Mouse (Mus musculus): ENCODE data around the gene Rbfox1. TPM values are rescaled to one million over a fixed set of nuclear protein-coding genes. Genes with fewer than 3 reads are reported as not detected.

The Rbfox1 gene
- polyA plus RNA-seq, 1 experiment from 2014 or later = 14.6 TPM

DNA sequence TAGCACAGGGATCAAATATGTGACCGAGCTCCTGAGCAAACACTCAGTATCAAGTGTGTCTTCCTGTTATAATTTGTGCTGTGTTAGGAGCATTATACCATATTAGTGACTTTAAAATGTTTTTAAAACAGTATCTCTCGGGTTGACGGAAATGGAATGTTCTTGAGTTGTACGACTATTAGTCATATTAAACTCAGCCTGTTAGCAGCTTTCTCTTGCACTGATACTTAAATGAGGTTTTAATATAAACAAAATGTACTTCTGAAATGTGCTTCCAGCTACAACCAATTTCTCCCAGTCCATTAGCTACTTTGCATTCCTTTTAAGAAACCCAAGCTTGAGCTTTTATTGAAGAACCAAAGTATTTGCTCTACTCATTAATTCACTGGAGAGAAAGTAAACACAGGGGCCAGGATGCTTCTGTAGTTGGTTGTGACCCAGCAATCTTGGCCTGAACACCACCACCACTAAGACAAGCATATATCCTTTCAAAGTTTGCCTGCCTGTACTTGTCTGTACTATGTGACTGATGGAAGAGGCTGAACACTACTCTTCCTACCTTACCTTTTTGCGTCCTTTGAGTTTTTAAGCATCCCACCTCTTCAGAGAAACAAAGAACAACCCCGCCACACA is 944.9 kb downstream of the Rbfox1 start:
- Histone ChIP-seq H3K4me1 (replicated peaks) (0 out of 2 replicates have a peak, but pooled peaks cover 3% of the 10 kb centered on the region), H3K36me3 (no peaks in the 10 kb centered on the region), H3K27me3 (ENCODE audit: insufficient read depth, poor library complexity, severe bottlenecking) (no peaks in the 10 kb centered on the region), H3K4me3 (no peak overlapping the region), H3K9me3 (no peaks in the 10 kb centered on the region), H3K27ac (no peak overlapping the region)
- WGBS = 91% methylated on average over 6 of the region's 6 CpGs
- no peak for DNase-seq (ENCODE audit: low spot score)

DNA sequence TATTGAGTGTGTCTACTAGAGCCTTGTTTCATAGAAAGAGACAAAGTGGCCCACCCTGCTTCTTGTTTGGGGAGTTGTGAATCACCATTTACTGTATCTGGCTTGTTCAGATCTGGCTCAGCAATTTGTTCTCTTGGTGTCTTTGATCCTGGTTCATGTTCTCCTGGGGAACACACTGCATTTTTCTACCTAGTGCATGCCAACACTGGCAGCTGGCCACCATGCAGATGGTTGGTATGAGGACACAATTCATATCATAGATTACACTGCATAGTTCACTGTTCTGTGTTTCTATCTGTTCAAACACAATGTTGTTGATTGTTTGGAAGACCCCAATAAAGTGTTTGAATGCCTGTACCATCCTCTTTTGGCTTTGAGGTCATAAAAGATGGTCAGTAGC is 948.3 kb downstream of the Rbfox1 start:
- H3K4me3 ChIP-seq = no peak overlapping the region
- H3K27me3 ChIP-seq (ENCODE audit: insufficient read depth, poor library complexity, severe bottlenecking) = no peaks in the 10 kb centered on the region
- H3K9me3 ChIP-seq = no peaks in the 10 kb centered on the region
- no peak overlapping the region for H3K27ac ChIP-seq
- 0 out of 2 replicates have a peak, but pooled peaks cover 5% of the 10 kb centered on the region for H3K4me1 ChIP-seq (replicated peaks)
- DNase-seq (ENCODE audit: low spot score) = no peak
- H3K36me3 ChIP-seq = no peaks in the 10 kb centered on the region

DNA sequence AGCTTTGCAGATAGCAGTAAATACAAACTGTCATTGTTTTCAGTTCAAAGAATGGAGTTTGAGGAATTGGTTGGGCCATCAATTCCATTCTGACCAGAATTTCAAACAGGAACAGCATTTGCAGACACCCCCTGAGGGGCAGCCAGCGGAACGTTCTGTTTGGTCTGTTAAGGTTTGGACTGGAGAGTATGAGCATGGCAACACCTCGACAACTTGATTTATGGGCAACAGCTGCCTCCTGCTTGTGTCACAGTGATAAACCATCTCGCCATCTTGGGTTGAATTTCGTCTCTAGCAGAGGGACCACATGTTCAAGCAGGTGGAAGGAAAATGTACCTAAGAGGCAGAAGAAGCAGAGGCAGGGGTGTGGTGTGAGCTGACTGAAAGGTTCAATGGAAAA is 949.9 kb downstream of the Rbfox1 start:
- 0 out of 2 replicates have a peak, but pooled peaks cover under 1% of the 10 kb centered on the region for H3K27me3 ChIP-seq (ENCODE audit: insufficient read depth, poor library complexity, severe bottlenecking)
- H3K9me3 ChIP-seq = no peaks in the 10 kb centered on the region
- H3K4me1 ChIP-seq (replicated peaks) = peaks cover 13% of the 10 kb centered on the region
- no peak for DNase-seq (ENCODE audit: low spot score)
- no peaks in the 10 kb centered on the region for H3K36me3 ChIP-seq
- no peak overlapping the region for H3K27ac ChIP-seq
- no peak overlapping the region for H3K4me3 ChIP-seq
- 46% methylated on average over 5 of the region's 5 CpGs for WGBS

DNA sequence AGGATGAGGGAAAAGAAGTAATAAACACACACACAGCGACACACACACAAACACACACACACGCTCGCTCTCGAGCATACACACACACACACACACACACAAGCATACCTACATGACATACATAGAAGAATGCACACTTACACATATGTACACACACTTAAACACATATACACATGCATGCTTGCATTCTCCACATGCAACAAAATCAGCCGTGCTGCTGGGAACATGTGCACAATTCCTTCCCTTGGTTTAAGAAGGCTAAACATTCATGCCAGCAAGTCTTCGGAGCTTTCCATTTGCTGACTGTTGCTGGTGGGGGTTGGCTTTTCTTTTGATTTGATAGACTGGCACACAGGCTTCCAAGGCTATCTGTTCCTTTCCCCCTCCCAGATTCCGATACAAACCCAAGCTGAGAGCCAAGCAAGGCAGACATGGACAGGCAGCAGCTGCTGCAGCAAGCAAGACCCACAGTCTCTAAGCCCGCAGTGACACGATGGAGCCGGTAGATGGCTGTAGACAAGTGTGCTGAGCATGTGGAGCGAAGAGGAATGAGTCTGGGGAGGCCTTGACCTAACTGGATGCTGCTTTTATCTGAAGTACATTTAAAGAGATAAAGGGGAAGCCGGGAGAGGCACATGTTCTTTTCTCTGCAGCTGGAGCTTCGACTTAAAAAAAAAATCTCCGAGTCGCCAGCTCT is 954.3 kb downstream of the Rbfox1 start:
- Histone ChIP-seq H3K4me3 (no peak overlapping the region), H3K27ac (peak overlapping the region; percentile 35; the same call in 1 of the 2 replicates), H3K27me3 (ENCODE audit: insufficient read depth, poor library complexity, severe bottlenecking) (peaks cover 5% of the 10 kb centered on the region; the same call in 1 of the 2 replicates), H3K36me3 (no peaks in the 10 kb centered on the region), H3K4me1 (replicated peaks) (peaks cover 39% of the 10 kb centered on the region), H3K9me3 (no peaks in the 10 kb centered on the region)
- whole genome bisulfite sequencing = 38% methylated on average over 15 of the region's 15 CpGs
- DNase-seq (ENCODE audit: low spot score) = peak; percentile 77

DNA sequence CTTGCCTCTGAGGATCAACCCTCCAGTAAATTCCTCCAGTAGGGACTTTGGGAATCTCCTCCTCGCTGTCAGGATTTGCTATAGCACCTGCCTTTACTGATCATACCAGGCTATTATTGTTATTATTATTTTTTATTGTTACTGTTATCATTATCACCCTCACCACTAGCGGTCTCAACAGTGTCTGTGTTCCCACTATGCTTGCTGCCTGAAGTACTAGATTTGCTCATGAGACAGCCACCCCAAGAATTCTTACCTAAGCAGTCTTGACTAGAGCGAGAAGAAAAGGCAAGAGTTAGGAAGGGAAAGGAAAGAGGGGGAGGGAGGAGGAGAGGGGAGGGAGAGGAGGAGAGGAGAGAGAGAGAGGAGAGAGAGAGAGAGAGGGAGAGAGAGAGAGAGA is 954.9 kb downstream of the Rbfox1 start:
- peaks cover 5% of the 10 kb centered on the region; the same call in 1 of the 2 replicates for H3K27me3 ChIP-seq (ENCODE audit: insufficient read depth, poor library complexity, severe bottlenecking)
- 65% methylated on average over 3 of the region's 3 CpGs for WGBS
- no peaks in the 10 kb centered on the region for H3K9me3 ChIP-seq
- no peak for DNase-seq (ENCODE audit: low spot score)
- peak overlapping the region; percentile 35; the same call in 1 of the 2 replicates for H3K27ac ChIP-seq
- H3K4me3 ChIP-seq = no peak overlapping the region
- no peaks in the 10 kb centered on the region for H3K36me3 ChIP-seq
- H3K4me1 ChIP-seq (replicated peaks) = peaks cover 36% of the 10 kb centered on the region

DNA sequence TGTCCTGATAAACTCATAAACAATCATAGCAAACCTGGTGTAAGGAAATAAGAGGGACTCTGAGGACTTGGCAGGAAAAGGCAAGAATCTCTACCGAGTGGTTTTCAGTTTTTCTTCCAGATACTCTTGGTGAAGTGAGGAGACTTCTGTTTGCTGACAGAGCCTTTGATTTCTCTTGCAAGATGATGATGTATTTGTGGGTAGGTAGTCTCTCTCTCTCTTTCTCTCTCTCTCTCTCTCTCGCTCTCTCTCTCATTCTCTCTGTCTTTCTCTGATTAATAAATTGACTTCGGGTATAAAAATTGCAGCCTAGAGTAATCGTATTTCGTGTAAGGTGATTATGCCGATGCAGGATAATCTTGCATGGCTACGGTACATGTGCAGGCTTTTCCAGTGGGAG is 955.3 kb downstream of the Rbfox1 start:
- no peak overlapping the region for H3K4me3 ChIP-seq
- no peaks in the 10 kb centered on the region for H3K9me3 ChIP-seq
- no peak for DNase-seq (ENCODE audit: low spot score)
- H3K4me1 ChIP-seq (replicated peaks) = peaks cover 34% of the 10 kb centered on the region
- peaks cover 5% of the 10 kb centered on the region; the same call in 1 of the 2 replicates for H3K27me3 ChIP-seq (ENCODE audit: insufficient read depth, poor library complexity, severe bottlenecking)
- WGBS = 73% methylated on average over 7 of the region's 7 CpGs
- H3K36me3 ChIP-seq = no peaks in the 10 kb centered on the region
- H3K27ac ChIP-seq = peak overlapping the region; percentile 35; the same call in 1 of the 2 replicates

DNA sequence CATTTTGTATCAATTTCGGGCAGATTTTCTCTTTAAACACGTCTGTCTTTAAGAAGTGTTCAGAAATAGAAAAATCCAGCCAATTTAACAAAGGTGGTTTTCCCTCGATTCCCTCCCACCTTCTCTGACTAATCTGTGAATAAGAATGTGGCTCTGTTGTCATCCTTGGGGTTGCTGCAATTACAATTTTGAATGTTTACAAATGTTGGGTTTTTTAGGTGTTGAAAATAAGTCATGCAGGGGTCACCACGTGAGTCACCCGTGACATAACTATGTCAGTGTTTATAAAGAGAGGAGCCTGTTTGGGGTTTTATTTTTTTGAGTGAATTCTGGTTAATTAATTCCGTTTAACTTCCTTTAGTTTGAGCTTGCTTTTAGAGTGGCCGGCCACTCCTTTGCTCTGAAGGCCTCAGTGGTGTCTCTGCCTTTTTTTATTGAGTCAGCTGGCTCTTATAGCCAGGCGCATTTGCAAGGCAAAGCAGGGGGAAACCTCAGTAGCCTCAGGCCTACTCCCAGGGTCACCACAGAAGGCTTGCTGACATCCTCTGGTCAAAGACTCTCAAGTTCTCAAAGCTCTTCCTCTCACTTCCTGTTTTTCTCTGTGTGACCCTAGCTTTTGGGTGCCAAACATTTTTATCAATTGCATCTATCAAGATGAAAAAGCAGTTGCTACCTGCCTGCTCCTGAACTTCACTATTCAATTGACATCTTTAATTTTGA is 957.1 kb downstream of the Rbfox1 start:
- Histone ChIP-seq H3K4me3 (no peak overlapping the region), H3K27ac (peak overlapping the region; percentile 62; the same call in 1 of the 2 replicates), H3K9me3 (no peaks in the 10 kb centered on the region), H3K36me3 (no peaks in the 10 kb centered on the region), H3K27me3 (ENCODE audit: insufficient read depth, poor library complexity, severe bottlenecking) (peaks cover 5% of the 10 kb centered on the region; the same call in 1 of the 2 replicates), H3K4me1 (replicated peaks) (peaks cover 34% of the 10 kb centered on the region)
- WGBS = 25% methylated on average over 8 of the region's 8 CpGs
- DNase-seq (ENCODE audit: low spot score) = peak; percentile 35

DNA sequence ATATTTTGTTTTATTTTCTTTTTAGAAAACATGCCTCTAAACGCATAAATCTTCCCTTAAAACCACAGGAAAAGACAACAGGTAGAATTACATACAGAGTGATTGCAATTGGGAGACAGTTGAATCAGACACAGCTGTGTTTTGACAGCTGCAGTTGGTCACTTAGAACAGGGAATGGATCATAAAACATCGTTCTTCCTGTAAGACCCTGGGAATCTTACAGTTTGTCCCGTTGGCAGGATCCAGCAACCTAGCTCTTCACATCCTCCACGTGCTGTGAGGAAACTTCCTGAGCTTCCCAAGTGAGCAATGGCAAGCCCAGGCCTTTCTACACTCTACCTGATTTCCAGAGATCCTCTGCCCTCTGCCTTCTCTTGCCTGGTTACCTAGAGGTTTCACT is 959.5 kb downstream of the Rbfox1 start:
- WGBS = 71% methylated on average over 4 of the region's 4 CpGs
- Histone ChIP-seq H3K9me3 (no peaks in the 10 kb centered on the region), H3K36me3 (no peaks in the 10 kb centered on the region), H3K4me3 (no peak overlapping the region), H3K4me1 (replicated peaks) (peaks cover 30% of the 10 kb centered on the region), H3K27me3 (ENCODE audit: insufficient read depth, poor library complexity, severe bottlenecking) (peaks cover 5% of the 10 kb centered on the region; the same call in 1 of the 2 replicates), H3K27ac (no peak overlapping the region)
- no peak for DNase-seq (ENCODE audit: low spot score)

DNA sequence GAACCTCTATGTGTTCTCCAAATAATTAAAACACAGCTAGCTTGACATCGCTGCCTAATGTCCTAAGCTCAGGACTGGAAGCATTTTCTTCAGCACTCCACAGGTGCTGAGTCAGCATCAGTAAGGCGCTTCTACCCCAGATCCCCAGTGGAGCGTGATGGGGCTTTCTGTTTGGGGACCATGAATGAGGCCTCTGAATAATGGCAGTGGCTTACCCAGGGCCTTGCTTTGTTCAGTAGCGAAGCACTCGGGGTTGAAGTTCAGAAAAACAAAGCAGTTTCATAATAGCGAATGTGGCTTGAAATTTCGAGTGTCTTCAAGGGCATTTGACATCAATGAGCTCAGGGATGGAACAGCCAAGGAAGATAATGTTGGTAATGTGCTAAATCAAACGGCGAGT is 966.2 kb downstream of the Rbfox1 start:
- peaks cover 12% of the 10 kb centered on the region for H3K4me1 ChIP-seq (replicated peaks)
- no peaks in the 10 kb centered on the region for H3K36me3 ChIP-seq
- no peaks in the 10 kb centered on the region for H3K27me3 ChIP-seq (ENCODE audit: insufficient read depth, poor library complexity, severe bottlenecking)
- peak overlapping the region; percentile 35; the same call in 1 of the 2 replicates for H3K27ac ChIP-seq
- 27% methylated on average over 9 of the region's 9 CpGs for WGBS
- DNase-seq (ENCODE audit: low spot score) = peak; percentile 59
- no peaks in the 10 kb centered on the region for H3K9me3 ChIP-seq
- H3K4me3 ChIP-seq = no peak overlapping the region

DNA sequence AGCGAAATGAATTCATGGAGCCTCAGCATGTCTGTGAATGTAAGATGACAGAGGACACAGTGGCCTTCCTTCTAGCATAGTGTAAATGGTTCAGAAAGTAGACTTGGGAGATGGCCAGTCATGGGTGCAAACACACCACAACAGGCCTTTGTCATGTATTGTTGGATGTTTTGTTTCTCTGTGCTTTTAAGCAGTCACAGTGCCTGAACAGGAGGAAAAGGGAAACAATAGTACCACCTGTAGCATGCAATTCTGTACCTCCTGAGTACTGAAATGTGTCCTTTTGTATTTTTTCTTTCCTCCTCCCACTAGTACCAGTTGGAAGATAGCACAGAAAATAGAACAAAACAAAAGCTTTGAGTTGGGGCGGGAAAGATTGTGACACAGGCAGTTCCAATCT is 968.6 kb downstream of the Rbfox1 start:
- 60% methylated on average over 2 of the region's 2 CpGs for WGBS
- H3K4me1 ChIP-seq (replicated peaks) = peaks cover 12% of the 10 kb centered on the region
- DNase-seq (ENCODE audit: low spot score) = no peak
- no peak overlapping the region for H3K27ac ChIP-seq
- no peaks in the 10 kb centered on the region for H3K36me3 ChIP-seq
- no peaks in the 10 kb centered on the region for H3K9me3 ChIP-seq
- H3K4me3 ChIP-seq = no peak overlapping the region
- H3K27me3 ChIP-seq (ENCODE audit: insufficient read depth, poor library complexity, severe bottlenecking) = no peaks in the 10 kb centered on the region

DNA sequence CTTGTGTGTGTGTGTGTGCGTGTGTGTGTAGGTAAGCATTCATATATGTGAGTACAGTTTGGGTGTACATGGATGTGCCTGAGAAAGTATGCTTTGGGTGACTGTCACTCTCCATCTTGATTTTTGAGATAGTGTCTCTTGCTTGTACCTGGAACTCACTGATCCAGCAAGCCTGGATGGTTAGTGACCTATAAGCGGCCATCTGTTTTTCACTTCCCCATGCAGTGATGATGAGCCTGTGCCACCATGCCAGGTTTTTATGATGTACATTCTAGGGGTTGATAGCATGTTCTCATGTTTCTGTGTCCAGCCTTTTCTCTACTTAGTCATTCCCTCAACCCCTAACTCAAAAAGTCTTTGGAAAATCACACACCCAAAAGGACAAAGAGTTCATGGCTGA is 976.5 kb downstream of the Rbfox1 start:
- Histone ChIP-seq H3K27ac (no peak overlapping the region), H3K4me3 (no peak overlapping the region), H3K9me3 (no peaks in the 10 kb centered on the region), H3K36me3 (no peaks in the 10 kb centered on the region), H3K27me3 (ENCODE audit: insufficient read depth, poor library complexity, severe bottlenecking) (no peaks in the 10 kb centered on the region), H3K4me1 (replicated peaks) (no peaks in the 10 kb centered on the region)
- WGBS = 96% methylated on average over 2 of the region's 2 CpGs
- DNase-seq (ENCODE audit: low spot score) = no peak

DNA sequence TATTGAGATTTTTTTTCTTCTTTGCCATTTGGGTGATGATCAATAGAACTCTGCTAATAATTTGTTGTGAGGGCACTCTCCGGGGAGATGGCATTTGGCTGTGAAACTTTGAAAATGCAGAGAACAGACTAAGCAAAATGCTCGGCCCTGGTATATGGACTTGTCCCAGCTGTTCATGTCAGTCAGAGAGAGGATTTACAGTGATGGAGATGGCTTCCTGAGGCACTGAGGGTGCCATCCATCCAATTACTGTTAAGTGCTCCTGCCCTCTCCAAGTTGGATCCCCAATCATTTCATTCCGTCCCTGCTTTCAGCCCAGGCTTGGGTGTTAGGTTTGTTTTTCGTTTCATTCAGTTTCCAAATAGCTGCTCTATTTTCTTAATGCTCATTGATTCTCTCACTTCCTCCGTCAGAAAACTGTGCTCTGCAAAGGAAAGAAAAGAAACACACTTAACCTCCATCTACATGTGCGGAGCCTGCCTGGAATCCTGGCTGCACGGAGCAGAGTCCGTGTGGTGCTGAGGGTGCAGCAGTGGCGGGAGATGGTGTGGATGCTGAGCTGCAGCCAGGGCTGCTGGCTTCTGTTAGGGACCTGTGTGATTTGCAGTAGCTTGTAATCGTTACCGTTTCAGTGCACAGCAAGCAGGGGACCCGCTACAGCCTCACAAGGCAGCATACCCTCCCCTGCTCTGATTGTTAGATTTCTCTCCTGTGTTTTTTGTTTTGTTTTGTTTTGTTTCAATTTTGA is 997.7 kb downstream of the Rbfox1 start:
- Histone ChIP-seq H3K36me3 (no peaks in the 10 kb centered on the region), H3K4me3 (no peak overlapping the region), H3K9me3 (no peaks in the 10 kb centered on the region), H3K27ac (peak overlapping the region; percentile 62), H3K27me3 (ENCODE audit: insufficient read depth, poor library complexity, severe bottlenecking) (no peaks in the 10 kb centered on the region), H3K4me1 (replicated peaks) (peaks cover 39% of the 10 kb centered on the region)
- 44% methylated on average over 12 of the region's 12 CpGs for WGBS
- DNase-seq (ENCODE audit: low spot score) = no peak

Measured in hindbrain, embryonic 10.5 days (tissue).